Mouse (Mus musculus) liver, postnatal 0 days (tissue): ENCODE measurements at regions not wholly inside any gene's neighbourhood (a gene's known extent, or its start where the extent isn't known, plus 50 kb on each side); places are given as distances from the start of the nearest gene placed in this dataset.

Experiments used
- ATAC-seq: fragments of 200-750 bp; cut with Nextera tagmentation; 2 replicates; pipeline ENCODE4 v1.8.0; 2017; ENCODE audit warnings: mild to moderate bottlenecking, moderate library complexity
- DNase-seq: peaks from one replicate; pipeline ENCODE4 v3.0.0-alpha.2; 2016
- H3K27ac ChIP-seq: fragments of 300-500 bp; sonication (generic); 2 replicates; pipeline ENCODE4 v1.5.1; 2014; ENCODE audit warnings: antibody characterized with exemption, moderate library complexity, mild to moderate bottlenecking, low read depth
- H3K27me3 ChIP-seq: fragments of 300-500 bp; sonication (generic); 2 replicates; pipeline ENCODE4 v1.6.1; 2014; ENCODE audit warnings: low read length, control low read depth, mixed read lengths; ENCODE audit not compliant: insufficient read depth
- H3K36me3 ChIP-seq: fragments of 300-500 bp; sonication (generic); replicated peaks from 2 replicates; pipeline ENCODE4 v1.6.1; 2014; ENCODE audit warnings: mild to moderate bottlenecking, control low read depth, low read length, moderate library complexity, mixed read lengths; ENCODE audit not compliant: insufficient read depth
- H3K4me1 ChIP-seq: fragments of 300-500 bp; sonication (generic); 2 replicates; pipeline ENCODE4 v1.6.1; 2014; ENCODE audit warnings: antibody characterized with exemption, mild to moderate bottlenecking, control low read depth; ENCODE audit not compliant: insufficient read depth
- H3K4me2 ChIP-seq: fragments of 300-500 bp; sonication (generic); 2 replicates; pipeline ENCODE4 v1.6.1; 2014; ENCODE audit warnings: low read depth, mild to moderate bottlenecking, low read length, moderate library complexity, mixed read lengths
- H3K4me3 ChIP-seq: fragments of 300-500 bp; sonication (generic); 2 replicates; pipeline ENCODE4 v1.5.1; 2014; ENCODE audit warnings: low read depth, low read length
- H3K9ac ChIP-seq: fragments of 300-500 bp; sonication (generic); replicated peaks from 2 replicates; pipeline ENCODE4 v1.6.1; 2014; ENCODE audit warnings: mild to moderate bottlenecking, moderate library complexity
- H3K9me3 ChIP-seq: fragments of 300-500 bp; sonication (generic); 2 replicates; pipeline ENCODE4 v1.6.1; 2016; ENCODE audit warnings: mild to moderate bottlenecking, control low read depth, low read length, mixed read lengths
- CTCF ChIP-seq: sonication (generic); IDR thresholded peaks from 2 replicates; pipeline ENCODE4 v1.5.1; 2016; ENCODE audit warnings: antibody characterized with exemption, low read depth
- EP300 ChIP-seq: IDR thresholded peaks from 2 replicates; pipeline ENCODE4 v1.6.1; 2016; ENCODE audit warnings: antibody characterized with exemption, low read depth, mild to moderate bottlenecking
- WGBS: fragments of 180-500 bp; shearing (Covaris S2); extraction: QIAGEN DNeasy Blood & Tissue Kit; methylation state at CpG from one replicate; pipeline ENCODE4 v1.1.7; 2014; ENCODE audit not compliant: insufficient replicate concordance; 5-methylcytosine and 5-hydroxymethylcytosine counted together

DNA sequence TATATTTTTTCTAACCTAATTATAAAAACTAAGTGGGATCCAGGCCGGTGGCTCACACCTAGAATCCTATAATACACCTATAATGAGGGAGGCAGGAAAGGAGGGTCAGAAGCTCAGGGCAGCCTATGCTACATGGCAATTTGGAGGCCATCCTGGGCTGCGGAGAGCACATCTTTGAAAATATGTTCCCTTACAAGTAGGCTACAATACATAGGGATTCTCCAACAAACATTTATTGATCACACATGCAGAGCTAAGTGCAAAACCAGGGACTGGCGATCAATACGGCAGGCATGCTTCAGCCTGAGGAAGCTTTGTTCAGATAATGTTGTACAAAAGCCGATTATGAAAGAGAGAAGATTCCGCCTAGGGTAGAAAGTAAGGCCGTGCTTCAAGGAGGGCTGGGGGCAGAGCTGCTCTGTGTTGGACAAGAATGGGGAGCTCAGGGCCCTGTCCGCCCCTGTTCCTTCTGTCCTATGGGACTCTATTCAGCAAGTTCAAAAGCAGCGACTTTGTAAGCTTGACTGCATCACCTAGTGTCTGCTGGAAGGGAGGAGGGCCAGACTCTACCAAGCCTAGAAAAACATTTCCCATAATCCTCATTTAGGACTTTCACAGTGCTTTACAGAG, 53.4 kb upstream of the Sgk1 start:
- Histone ChIP-seq H3K4me2 (no peak overlapping the region), H3K4me1 (peaks cover 3% of the 10 kb centered on the region; the same call in 1 of the 2 replicates), H3K9me3 (no peaks in the 10 kb centered on the region), H3K36me3 (no peaks in the 10 kb centered on the region), H3K9ac (no peak overlapping the region), H3K4me3 (no peak overlapping the region), H3K27me3 (no peaks in the 10 kb centered on the region), H3K27ac (no peak overlapping the region)
- ATAC-seq (no peak), DNase-seq (no peak)
- TF ChIP-seq EP300 (no peak), CTCF (no peak)
- WGBS, result 72% methylated on average over 9 of the region's 9 CpGs

DNA sequence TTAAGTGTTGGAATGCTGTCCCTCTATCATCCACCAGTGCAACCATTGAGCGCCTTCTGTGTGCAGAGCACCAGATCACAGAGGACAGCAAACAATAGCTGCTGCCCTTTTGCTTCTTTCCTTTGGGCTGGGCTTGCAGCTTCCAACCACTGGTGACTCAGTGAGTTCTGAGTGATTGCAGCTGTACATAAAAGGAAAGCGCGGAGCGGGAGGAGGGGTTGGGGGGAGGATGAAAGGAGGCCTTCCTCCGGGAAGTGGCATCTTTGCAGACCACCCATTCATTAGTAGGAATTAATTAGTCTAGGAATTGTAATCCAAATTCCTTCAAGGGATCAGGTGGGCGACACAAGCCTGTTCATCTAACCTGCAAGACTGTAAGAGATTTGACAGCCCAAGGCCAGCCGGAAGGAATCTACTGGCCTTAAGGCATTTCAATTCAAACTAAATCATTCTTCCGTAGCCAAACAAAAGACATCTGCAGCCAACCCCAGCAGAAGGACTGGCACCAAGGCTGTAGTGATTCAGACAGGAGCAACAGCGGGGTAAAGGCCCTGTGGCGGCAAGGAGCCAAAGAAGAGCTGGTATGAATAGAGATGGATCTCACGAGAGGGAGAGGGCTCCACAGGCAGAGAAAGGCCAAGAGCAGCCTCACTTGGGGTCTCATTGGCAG, 52.8 kb upstream of the Sgk1 start:
- H3K36me3 ChIP-seq, result no peaks in the 10 kb centered on the region
- TF ChIP-seq EP300, result no peak
- TF ChIP-seq CTCF, result no peak
- no peaks in the 10 kb centered on the region for H3K27me3 ChIP-seq
- ATAC-seq (no peak), DNase-seq (no peak)
- H3K4me2 ChIP-seq, result no peak overlapping the region
- no peaks in the 10 kb centered on the region for H3K9me3 ChIP-seq
- H3K27ac ChIP-seq, result no peak overlapping the region
- H3K4me3 ChIP-seq, result no peak overlapping the region
- H3K9ac ChIP-seq, result no peak overlapping the region
- peaks cover 3% of the 10 kb centered on the region; the same call in 1 of the 2 replicates for H3K4me1 ChIP-seq
- WGBS, result 77% methylated on average over 11 of the region's 11 CpGs

DNA sequence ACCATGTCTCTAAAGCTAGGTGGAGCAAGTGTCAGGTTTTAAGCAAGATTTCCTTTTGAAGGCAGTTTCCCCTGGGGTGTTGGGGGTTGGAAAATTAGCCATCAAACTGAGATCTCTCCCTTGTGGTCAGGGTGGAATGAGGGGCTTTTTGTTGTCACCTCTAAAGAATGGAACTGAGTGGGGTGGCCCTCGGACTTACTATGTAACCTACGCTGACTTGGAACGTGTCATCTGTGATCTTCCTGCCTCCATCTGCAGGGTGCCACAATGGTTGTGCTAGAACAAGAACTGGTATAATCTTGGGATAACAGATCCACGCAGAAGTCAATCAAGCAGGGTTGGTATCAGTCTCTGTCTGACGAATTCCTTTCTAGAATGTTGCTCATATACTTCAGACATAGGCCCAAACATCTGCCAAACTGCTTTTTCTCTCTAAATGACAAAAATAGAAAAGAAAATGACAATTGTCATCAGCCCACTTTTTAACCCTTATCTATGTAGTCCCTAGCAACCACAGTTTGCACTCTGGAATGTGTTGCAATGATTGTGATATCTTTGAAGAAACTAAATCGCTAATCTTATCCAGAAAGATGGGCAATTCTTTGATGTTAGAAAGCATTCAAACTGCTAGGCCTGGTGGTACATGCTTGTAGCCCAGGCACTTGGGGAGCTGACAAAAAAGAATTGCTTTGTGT, 50.8 kb upstream of the Sgk1 start:
- no peak for DNase-seq
- H3K4me2 ChIP-seq, result no peak overlapping the region
- no peak overlapping the region for H3K27ac ChIP-seq
- H3K4me1 ChIP-seq, result peaks cover 3% of the 10 kb centered on the region; the same call in 1 of the 2 replicates
- no peaks in the 10 kb centered on the region for H3K27me3 ChIP-seq
- H3K9me3 ChIP-seq, result no peaks in the 10 kb centered on the region
- H3K9ac ChIP-seq, result no peak overlapping the region
- no peaks in the 10 kb centered on the region for H3K36me3 ChIP-seq
- WGBS, result 56% methylated on average over 6 of the region's 6 CpGs
- H3K4me3 ChIP-seq, result no peak overlapping the region
- no peak for ATAC-seq
- no peak for TF ChIP-seq EP300
